Mouse (Mus musculus): ENCODE data around the gene Fam209.

DNA sequence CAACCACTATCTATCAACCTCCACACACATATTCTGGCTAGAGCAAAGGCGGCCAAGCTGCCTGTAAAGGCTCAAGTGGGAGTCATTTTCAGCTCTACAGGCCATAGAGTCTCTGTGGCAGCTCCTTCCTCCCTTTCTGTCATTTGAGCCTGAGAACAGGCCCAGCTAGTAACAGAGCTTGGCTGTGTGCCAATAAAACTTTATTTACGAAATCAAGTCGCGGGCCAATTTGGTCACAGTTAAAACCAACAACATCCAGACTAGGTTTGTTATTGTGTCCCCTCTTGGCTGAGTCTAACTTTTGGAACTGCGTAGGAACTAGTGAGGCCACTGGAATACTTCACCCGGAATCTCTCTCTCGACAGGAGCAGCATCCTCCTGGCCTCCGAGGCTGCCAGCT is 1.3 kb downstream of the Fam209 start:
- no peak for TF ChIP-seq CTCF (IDR thresholded peaks at IDR 0.05; ENCODE audit: low read depth)
- no peak for TF ChIP-seq EP300 (IDR thresholded peaks at IDR 0.05; ENCODE audit: low read depth)
